Mouse (Mus musculus) effector memory CD4-positive, alpha-beta T cell, adult 5 months (primary cell): ENCODE data around the gene Acp4. TPM values are rescaled to one million over a fixed set of nuclear protein-coding genes. Genes with fewer than 3 reads are reported as not detected.

Experiments used
- polyA plus RNA-seq: library from polyadenylated mRNA; unstranded; fragments of 100-300 nt; shearing (Covaris generic); gene quantifications from one replicate; pipeline ENCODE4 v1.2.1, GENCODE M21; 2017

The Acp4 gene
- polyA plus RNA-seq = not detected

DNA sequence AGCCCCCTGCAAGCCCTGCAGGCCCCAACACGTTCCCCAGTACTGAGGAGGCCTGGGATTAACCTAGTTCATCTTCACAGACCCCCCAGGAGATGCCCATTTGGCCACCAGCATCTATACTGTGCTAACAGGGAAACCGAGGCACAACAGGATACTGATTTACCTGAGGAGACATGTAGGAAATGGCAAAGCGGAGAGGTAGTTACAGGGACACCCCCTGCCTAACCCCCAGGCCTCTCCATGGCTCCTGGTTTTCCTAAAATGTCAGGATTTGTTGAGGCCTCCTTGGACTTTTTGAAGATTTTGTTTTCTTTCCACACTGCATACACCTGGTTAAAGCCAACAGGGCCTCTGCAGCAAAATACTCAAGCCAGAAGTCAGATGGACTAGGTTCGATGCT lies at the start of gene Acp4:
TSS of gene Acp4 (minus strand) at position 101 of the 400 bp plus-strand sequence.

DNA sequence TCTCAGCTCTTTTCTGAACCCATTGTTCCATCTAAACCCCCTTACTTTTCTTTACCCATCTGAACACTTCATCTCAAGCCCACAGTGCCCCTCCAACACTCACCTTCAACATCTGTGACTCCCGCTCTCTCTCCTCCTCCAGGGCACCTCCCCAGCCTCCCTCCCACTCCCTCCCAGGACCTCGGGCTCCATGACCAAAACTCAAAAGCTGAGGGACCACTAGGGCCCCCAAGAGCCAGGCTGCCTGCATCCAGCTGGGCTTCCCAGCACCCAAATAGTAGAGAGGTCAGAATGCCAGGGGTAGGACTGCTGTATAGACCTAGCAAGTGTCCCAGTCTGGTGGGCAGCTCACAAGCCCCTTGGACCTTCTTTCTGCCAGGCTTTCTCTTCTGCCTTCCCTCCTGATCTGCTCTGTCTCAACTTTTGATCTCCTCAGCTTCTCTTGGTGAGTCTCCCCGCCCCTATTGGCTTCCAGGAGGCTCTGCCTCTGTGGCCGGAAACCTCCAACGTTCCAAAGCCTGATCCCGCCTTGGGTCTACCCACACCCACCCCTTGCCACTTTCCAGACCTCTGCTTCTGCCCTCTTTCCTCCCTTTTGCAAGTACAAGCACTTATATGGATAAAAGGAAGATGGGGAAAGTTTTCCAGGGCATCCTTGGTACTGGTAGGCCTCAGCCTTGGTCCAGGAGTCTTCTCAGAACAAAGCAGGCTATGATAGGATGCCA lies 49.5 kb upstream of the Acp4 start, which contains the start of gene Clec11a:
TSS of gene Clec11a (minus strand) at position 387 of the 725 bp plus-strand sequence.

DNA sequence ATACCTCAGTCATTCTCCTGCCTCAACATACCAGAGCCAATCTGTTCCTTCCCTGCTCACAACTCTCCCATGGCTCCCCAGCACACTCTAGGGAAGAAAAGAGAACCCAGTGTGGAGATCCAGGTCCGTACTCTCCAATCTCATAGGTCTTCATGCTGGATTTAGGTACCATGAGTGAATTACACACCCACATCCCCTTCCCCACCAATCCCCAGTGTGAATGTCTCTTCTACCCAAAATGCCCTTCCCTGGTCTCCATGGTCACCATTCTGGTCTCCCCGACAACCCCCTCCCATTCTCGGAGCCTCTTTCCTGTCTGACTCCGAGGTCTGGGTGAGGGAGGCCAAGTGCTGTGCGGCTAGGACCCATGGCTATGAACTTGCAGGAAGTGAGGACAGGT lies 4.0 kb upstream of the Acp4 start, which contains the start of gene Gm15517:
TSS of gene Gm15517 (plus strand) at position 301 of the 400 bp plus-strand sequence.

DNA sequence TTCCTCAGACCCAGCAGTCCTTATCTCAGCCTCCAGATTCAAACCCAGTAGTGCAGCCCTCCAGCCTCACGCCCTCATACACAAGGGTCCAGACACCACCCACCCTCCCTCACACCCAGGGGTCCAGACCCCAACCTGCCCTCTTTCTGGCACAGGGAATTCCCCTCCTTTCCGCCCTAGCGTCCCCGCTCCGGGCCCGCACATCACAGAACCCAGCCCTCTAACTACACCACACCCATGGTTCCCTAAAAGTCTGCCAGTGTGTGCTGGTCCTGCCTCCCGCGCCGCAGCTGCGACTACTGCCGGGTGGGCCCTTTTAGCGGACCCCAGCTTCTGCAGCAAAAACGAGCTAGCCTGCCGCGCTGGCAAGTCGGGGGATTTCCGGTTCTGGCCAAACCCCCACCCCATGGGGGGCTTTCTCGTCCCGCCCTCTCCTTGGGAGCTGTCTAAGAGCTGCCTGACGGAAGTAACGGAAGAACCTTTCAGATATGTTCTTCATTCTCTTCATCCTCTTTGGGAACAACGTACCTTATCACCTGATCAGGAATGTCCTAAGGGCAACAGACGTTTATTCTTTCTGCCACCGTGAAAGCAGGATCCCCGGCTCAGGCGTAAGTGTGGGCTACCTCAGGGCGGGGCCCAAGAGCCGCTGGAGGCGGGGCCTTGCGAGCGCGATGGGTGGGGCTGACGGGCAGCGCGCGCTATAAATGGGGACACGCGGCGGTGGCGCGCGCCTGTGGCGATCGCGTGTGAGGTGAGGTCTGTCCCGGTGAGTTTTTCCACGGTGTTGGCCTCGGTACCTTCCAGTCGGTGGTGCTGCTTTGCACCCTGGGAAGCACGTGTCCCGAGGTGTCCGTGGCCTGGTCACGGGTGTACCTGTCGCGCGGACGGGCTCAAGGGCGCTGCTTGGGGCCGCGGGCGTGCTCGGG lies 10.9 kb downstream of the Acp4 start, which contains the start of the genes 1700028J19Rik and 2410002F23Rik:
TSS of gene 1700028J19Rik (minus strand) at position 641 of the 929 bp plus-strand sequence.
TSS of gene 2410002F23Rik (plus strand) at position 668 of the 929 bp plus-strand sequence.

DNA sequence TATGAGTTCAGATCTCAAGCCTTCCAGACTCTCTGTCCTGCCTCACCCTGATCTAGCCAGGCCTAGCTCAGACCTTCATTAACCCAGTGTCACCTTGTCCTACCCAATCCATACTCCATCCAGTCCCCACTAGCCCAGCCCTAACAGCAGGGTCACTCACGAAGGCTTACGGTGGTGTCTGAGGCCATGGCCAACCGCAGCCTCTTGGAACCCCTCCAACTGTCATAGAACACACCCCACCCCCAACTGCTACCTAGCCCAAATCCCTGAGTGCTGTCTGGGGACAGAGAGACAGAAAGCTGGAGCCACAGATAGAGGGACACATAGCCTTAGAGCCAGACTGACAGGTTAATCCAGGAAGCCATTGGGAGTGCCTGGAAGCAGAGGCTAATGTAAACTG lies 21.3 kb downstream of the Acp4 start, which contains the start of gene Gm36864:
TSS of gene Gm36864 (plus strand) at position 269 of the 400 bp plus-strand sequence.

DNA sequence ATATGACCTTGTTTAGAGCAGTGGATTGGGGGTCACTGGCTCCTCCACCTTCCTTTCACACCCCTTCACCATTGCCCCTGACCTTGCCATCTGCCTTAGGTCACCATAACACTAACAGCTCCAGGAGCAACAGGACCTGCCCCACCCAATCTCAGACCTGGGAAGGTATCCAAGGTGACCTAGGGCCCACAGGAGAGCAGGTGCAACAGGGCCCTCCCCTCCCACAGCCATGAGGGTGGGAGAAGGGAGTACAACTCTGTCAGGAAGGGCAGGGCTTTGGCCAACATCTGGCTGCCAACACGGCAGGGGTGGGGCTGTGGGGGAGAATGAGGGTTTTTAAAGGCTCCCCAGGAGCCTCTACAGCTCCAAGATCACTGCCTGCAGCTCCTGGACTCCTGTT lies 32.1 kb downstream of the Acp4 start, which contains the start of gene Klk1:
TSS of gene Klk1 (plus strand) at position 285 of the 400 bp plus-strand sequence.

DNA sequence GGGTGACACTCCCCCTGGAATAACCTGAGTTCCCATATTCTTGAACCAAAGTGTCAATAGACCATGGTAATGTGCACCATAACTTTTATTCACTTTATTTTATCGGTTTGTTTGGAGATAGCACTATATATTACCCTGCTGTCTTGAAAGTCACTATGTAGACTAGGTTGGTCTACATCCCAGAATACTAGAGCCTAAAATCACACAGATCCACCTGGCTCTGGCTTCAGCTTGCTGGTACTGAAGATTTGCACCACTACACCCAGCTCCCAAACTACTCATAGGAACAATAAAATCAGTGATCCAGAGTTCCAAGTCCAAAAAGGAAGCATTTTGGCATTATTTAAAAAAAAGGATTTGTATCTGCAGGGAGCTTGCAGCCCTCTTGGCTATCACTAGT lies 41.5 kb downstream of the Acp4 start, which contains the start of gene Klk1b5:
TSS of gene Klk1b5 (plus strand) at position 301 of the 400 bp plus-strand sequence.

DNA sequence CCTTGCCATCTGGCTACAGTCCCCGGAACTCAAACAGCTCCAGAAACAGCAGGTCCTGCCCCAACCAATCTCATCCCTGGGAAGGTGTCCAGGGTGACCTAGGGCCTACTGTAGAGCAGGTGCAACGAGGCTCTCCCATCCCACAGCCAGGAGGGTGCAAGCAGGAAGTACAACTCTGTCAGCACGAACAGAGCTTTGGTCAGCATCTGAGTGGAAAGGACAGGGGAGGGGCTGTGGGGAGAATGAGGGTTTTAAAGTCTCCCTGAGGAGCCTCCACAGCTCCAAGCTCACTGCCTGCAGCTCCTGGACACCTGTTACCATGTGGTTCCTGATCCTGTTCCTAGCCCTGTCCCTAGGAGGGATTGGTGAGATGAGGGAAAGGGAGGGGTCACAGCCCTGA lies 50.0 kb downstream of the Acp4 start, which contains the start of gene Klk1b4:
TSS of gene Klk1b4 (plus strand) at position 301 of the 400 bp plus-strand sequence.

Other genes with a start within 250 kb of the Acp4 start
- not detected for gene Klk1b26, start 245.2 kb downstream of the Acp4 start, polyA plus RNA-seq
- gene Klk1b27, start 205.1 kb downstream of the Acp4 start, polyA plus RNA-seq = not detected
- not detected for gene Klk1b21, start 155.1 kb downstream of the Acp4 start, polyA plus RNA-seq
- gene Klk1b22, start 144.7 kb downstream of the Acp4 start, polyA plus RNA-seq = not detected
- gene Klk1b16, start 120.6 kb downstream of the Acp4 start, polyA plus RNA-seq = not detected
- not detected for gene Klk1b24, start 69.1 kb downstream of the Acp4 start, polyA plus RNA-seq
- gene Klk1b3, start 59.2 kb downstream of the Acp4 start, polyA plus RNA-seq = not detected
- not detected for gene Klk1b4, start 49.9 kb downstream of the Acp4 start, polyA plus RNA-seq
- gene Klk1b5, start 41.4 kb downstream of the Acp4 start, polyA plus RNA-seq = not detected
- gene Klk1, start 32.0 kb downstream of the Acp4 start, polyA plus RNA-seq = not detected
- not detected for gene Gm36864, start 21.2 kb downstream of the Acp4 start, polyA plus RNA-seq
- 0.85 TPM for gene 1700028J19Rik, start 10.7 kb downstream of the Acp4 start, polyA plus RNA-seq
- gene 2410002F23Rik, start 10.7 kb downstream of the Acp4 start, polyA plus RNA-seq = 192 TPM
- not detected for gene Gm15517, start 4.1 kb upstream of the Acp4 start, polyA plus RNA-seq
- 0.12 TPM for gene Clec11a, start 49.5 kb upstream of the Acp4 start, polyA plus RNA-seq
- gene Shank1, start 52.9 kb upstream of the Acp4 start, polyA plus RNA-seq = 0.47 TPM
- 0.77 TPM for gene Syt3, start 126.7 kb upstream of the Acp4 start, polyA plus RNA-seq
- not detected for gene 1700008O03Rik, start 128.4 kb upstream of the Acp4 start, polyA plus RNA-seq
- gene Lrrc4b, start 171.6 kb upstream of the Acp4 start, polyA plus RNA-seq = not detected
- gene Aspdh, start 208.0 kb upstream of the Acp4 start, polyA plus RNA-seq = not detected
- 71.6 TPM for gene Josd2, start 210.6 kb upstream of the Acp4 start, polyA plus RNA-seq
- 178 TPM for gene Emc10, start 239.2 kb upstream of the Acp4 start, polyA plus RNA-seq
- 1.00 TPM for gene Fam71e1, start 239.2 kb upstream of the Acp4 start, polyA plus RNA-seq